Mouse (Mus musculus): ENCODE data around the gene Sptbn1.
"Not testable (repeated sequence)": the region's sequence is repeated elsewhere in the genome, so short reads cannot be mapped to it uniquely, and the experiment has no call there.

Sptbn1 gene

DNA sequence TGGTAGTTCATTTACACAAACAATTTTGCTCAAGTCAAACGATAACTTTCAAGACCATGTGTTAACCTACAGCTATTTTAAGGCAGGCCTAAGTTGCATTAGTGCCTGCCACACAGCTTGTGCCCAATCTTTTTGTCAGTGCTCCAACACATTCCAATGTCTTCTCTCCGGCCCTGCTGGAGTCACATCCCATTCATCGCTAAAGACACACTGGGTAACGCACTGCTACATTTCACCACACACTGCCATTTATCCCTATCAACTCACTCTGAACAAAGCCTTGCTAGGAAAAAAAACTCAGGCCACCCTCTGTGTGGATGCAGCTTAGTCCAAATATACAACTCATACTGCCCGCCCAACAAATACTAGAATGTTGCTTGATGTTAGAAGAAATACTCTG is 11.5 kb downstream of the Sptbn1 start:
- DNase-seq (ENCODE audit: low read depth, low spot score) = no peak

DNA sequence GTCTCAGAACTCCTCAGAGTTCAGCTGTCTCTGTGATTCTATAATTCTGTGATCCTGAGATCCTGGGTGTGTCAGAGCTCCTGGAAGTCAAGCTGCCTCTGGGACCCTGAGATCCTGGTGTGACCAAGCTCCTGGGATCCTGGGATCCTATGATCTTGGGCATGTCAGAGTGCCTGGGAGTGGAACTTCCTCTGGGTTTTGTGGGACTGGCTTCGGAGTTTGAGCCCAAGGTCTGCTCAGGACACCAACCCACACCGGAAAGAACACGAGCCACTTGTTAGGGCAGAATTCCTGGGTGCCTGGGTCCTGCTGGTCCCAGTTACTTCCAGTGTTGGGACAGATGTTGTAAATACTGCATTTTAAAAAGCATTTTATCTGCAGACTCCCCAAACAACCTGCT is 12.8 kb downstream of the Sptbn1 start:
- not testable (repeated sequence) for DNase-seq (ENCODE audit: low read depth, low spot score)

DNA sequence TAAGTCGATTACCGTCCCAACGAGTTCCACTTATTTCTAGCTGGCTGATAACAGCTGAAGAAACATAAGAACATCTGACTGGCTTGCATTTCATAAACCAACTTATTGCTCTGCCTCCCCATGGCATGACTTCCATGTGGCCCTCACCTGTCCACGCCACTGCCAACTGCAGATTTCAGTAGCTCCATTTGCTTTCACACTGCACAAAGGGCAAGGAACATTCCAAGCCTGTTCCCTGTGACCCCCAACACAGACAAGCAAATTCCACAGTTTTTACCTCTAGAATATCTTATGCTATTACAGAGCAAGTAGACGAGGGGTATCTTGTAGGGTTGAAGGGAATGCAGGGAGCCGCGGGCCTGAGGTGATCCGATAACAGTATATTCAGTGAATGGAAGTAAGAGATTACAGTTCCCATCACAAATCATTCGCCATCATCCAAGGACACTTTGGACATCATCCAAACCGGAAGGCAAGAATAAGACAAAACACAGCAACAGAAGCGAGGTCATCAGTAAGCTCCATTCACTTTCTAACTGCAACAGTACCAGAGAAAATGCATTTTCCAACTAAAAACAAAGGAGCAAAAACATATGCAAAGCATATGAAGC is 16.6 kb downstream of the Sptbn1 start:
- DNase-seq (ENCODE audit: low read depth, low spot score) = no peak

DNA sequence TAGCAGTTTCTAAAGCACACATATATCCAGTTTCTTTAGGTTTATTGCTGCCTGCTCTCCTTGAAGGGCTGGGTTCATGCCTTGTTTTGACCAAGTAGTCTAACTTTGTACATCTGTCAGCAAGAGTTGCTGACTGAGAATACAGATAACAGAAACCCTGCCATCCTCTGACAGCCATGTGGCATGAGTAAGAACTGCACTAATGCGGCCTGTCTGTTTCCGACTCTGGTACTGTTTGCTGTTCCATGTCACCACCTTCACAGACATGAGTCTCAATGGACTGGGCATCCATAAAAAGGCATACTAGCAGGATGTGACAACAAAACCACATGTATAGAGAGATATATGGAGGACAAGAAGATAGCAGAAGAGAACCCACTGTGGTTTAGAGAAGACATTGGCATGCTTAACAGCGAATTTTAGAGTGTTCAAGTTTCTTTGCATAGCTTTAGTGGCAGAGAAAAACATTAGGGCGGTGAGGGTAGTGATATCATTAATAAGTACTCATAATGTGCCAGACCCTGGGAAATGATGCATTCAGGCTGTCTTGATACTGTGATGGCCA is 18.4 kb downstream of the Sptbn1 start:
- DNase-seq (ENCODE audit: low read depth, low spot score) = no peak

DNA sequence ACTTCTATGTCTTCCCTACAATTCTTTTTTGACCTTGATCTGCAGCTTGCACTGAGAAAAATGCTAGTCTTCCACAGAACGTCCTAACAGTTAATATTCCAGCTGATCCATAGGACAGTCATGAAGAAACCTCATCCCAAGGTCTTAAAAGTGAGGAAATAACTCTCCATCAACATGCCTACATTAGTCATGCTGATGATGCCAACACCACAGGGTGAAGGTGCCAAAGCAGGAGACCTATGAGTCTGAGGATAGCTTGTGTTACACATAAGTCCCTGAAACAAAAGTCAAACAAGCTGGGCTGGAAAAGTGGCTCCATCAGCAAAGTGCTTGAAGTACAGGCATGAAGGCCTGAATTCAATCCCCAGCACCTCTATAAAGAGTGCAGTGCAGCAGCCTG is 20.9 kb downstream of the Sptbn1 start:
- no peak for DNase-seq (ENCODE audit: low read depth, low spot score)

DNA sequence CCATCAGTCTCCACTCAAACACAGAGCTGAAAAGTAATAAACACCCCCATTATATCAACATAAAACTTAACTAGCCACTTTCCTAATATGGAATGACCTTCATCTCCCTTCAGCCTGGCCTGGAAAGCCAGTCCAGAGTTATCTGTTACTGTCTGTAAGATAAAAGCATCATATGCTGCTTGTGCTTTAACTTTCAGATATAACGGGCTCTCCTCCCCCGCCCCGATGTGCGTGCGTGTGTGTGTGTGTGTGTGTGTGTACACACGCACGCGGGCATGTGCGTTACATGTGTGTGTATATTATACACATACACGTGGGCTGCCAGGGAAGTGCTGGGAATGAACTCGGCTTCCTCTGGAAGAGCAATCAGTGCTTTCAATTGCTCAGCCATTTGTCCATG is 21.8 kb downstream of the Sptbn1 start:
- DNase-seq (ENCODE audit: low read depth, low spot score) = no peak

DNA sequence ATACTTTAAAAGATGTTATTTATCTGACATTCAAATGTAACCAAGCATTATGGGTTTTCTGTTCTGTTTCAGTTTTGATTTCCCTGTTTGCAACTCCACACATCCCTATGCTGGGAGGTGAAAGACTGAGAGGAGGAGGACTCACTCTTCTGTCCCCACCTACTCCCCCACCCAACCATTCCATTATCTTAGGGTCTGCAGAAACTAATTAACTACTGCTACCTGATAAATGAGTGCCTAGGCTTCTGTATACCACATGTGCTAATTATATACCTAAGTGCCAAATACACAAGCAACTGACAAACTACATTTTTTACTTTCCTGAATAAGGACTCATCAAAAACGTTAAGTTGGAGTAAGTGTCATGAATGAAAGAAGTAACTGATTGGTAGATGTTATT is 23.8 kb downstream of the Sptbn1 start:
- no peak for DNase-seq (ENCODE audit: low read depth, low spot score)

DNA sequence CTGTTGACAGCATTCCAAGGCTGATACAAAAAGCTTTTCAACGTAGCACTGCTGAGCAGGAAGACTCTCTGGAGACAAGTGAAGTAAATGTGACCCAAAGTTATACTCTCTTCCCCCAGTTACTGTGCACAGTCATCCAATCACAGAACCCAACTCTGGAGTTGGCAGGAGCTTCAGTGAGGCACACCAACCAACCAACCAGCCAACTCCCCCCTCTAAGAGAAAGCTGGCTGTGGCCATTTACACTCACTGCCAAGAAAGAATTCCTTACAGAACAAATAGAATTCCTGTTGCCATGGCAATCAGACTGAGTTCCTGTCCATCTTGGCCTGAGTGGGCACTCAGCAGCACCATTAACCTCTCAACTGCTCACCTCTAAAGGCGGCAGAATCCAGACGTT is 24.4 kb downstream of the Sptbn1 start:
- no peak for DNase-seq (ENCODE audit: low read depth, low spot score)

DNA sequence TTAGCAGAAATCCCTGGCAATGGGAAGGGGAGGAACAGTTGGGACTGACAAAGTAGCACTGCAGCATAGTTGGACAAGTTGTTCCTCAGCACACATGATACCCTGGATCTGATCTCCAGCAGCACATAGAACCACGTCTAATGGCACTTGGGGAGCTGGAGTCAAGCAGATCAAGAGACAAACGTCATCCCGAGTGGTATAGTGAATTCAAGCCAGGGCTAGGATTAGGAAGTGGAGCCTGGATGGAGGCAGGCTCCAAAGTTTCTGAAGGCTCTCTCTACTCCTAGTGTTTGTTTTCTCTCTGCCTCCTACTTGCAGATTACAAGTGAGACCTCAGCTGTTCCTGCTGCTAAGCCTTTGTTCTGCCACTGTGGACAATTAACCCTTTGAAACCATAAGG is 27.1 kb downstream of the Sptbn1 start:
- DNase-seq (ENCODE audit: low read depth, low spot score) = no peak

DNA sequence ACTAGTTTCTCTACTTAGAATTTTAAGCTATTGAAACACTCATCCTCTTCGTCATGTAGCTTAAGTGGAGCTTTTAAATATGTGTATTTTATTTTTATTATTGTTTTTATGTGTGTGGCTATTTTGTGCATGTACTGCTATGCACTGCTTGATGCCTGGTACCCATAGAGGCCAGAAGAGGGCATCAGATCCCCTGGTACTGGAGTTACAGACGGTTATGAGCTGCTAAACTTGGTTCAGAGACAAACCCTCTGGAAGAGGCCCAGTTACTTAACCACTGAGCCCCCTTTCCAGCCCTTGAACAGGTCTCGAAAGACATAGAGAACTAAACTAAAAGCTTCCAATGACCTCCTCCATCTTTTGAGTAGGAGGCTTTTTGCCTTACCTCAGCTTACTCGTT is 30.0 kb downstream of the Sptbn1 start:
- no peak for DNase-seq (ENCODE audit: low read depth, low spot score)

DNA sequence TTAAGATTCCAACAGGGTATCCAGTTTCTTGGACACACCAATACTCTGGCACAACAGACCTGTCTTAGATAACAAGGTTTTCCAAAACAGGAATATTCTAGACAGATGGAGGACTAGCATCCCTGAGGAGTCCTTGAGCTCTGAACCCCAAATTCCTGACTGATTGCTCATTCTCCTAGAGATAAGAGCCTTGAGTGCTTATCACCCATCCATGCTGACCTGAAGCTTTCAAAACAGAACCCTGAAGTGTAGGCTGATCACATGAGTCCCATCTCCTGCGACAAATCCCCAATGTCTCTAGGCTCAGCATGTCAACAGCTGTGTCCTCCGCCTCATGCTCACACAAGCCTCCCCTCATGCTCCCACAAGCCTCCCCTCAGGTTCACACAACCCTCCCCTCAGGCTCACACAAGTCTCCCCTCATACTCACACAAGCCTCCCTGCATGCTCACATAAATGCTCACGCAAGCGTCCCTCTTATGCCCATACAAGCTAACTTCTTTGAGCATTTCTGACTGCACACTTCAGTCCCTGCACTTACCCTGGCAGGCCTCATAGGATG is 31.2 kb downstream of the Sptbn1 start:
- no peak for DNase-seq (ENCODE audit: low read depth, low spot score)

DNA sequence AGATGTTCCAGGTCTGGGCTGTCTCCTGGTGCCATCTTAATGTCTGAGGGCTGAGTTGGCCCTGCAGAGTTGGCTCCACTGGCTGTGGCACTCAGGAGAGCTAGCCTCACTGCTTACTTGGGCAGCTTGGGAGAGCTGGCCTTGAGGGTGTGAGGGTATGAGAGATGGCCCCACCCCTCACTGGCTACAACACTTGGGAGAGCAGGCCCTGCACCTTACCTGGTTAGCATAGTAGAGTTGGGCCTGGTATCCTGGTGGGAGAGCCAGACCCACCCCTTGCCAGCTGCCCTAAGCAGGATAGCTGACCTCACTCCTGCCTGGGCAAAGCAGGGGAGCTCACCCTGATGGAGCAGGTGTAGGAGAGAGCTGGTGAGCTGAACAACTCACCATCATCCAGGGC is 32.3 kb downstream of the Sptbn1 start:
- DNase-seq (ENCODE audit: low read depth, low spot score) = no peak

DNA sequence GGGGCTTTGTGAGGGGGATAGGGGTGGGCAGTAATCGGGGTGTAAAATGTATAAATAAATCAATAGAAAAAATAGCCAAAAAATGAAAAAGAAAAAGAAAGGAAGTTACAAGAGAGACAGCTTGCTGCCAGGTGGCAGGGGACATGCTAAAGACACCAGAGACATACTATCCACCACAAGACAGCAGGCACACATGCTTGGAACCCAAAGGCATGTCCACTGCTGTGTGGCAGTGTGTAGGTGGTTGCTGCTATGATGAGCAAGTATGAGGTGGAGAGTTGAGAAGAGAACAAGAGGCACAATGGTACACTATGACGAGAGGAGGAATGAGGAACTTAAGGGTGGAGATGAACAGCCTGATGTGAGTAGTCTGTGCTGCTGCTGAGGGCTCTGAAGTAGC is 32.8 kb downstream of the Sptbn1 start:
- no peak for DNase-seq (ENCODE audit: low read depth, low spot score)

DNA sequence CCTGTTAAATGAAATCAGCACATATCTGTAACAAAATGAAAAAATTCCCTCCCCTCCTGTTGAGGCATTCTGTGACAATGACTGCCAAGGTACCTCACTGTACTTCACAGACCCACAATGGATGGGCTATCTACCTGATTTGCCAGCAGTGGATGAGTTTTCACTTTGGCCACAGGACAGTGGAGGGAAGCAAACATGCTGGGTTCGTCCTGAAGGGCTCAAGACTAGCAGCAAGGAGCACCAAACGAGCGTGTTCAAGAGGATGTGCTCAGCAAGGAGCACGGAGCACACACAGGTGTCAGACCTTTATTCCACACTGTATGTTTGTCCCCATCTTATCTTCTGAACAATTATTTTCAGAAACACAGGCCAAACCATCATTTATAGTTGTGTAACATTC is 34.0 kb downstream of the Sptbn1 start:
- no peak for DNase-seq (ENCODE audit: low read depth, low spot score)

DNA sequence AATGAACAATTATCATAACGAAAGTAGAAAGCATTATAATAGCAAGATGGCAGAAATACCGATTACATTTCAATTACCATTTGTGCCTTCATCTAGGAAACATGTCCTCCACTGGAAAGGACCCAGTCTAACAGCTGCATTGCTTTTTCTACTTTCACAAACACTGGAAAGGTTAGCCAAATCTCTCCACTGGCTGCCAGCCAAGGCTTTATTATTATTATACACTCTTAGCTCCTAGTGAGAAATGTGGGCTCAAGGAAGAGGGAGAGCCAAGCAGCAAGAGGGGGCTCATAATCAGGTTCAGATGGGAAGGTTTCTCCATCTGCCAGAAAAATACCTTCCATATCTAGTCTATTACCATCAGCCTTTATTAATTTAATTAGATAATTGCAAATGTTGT is 35.9 kb downstream of the Sptbn1 start:
- no peak for DNase-seq (ENCODE audit: low read depth, low spot score)

DNA sequence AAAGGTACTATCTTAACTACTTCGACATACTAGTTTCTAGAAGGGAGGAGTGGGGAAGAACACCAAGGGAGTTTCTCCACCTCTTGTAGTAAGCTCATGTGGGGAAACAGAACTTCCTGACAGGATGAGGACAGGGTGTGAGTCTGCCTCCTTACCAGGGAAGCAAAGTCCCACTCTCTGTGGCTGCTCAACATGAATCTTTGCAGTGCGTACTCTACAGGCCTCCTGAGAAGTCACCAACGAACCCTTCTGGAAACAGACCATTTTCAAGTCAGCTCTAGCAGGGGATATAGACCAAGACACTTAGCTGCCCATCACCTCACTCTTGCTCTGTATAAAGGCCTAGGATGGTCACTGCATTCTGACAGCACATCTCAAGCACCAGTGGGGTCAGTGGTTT is 36.6 kb downstream of the Sptbn1 start:
- DNase-seq (ENCODE audit: low read depth, low spot score) = no peak

DNA sequence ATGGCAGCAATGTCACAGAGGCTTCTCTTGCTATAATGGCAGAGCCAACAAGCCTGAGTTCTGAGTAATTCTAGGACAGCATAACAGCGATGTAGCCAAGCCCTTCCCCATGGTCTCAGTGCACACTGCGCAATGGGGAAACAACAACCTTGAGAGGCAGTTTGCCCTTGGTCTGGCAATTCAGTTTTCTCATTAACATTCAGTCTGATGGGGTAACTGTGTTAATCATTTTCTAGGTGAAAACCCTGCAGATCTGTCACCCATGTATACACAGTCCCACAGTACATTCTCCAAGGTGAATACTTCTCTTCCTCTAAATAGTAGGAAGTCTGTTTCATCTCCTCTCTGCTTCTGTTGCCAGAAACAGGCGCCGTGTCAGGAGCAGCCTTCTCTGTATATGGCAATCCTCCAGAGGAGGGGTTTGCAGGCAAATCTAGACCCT is 37.6 kb downstream of the Sptbn1 start:
- DNase-seq (ENCODE audit: low read depth, low spot score) = no peak

DNA sequence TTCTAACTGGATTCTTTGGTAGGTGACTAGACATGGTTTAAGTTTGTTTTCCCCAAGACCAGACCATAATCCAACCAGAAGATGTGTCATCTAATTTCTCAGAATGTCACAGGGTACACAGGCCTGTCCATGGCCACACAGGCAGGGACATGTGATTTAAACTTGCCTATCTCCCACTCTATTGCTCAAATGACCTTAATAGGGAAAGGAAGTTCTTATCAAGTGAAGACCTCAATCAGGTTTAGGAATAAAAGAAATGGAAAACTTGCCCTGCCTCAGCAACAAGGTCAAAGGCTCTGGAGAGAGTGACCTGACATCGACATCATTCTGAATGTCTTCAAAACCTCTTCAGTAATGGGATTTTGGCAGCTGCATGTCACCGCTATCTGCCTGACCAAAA is 41.2 kb downstream of the Sptbn1 start:
- DNase-seq (ENCODE audit: low read depth, low spot score) = no peak

DNA sequence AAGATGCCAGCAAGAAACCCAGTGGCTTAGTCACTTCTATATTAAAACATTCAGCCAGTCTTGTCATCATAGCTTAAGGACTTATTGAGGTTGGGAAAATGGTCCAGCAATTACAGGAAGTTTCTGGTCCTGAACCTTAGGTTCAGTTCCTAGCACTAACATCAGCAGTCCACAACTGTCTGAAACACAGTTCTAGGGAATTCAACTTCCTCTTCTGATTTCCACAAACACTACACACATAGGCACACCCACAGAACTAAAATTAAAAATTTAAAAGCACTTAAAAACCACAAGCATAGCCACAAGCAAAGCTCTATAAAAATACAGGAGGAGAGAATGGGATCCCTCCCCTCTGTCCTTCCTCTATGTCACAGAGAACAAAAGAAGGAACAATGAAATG is 43.4 kb downstream of the Sptbn1 start:
- DNase-seq (ENCODE audit: low read depth, low spot score) = no peak

DNA sequence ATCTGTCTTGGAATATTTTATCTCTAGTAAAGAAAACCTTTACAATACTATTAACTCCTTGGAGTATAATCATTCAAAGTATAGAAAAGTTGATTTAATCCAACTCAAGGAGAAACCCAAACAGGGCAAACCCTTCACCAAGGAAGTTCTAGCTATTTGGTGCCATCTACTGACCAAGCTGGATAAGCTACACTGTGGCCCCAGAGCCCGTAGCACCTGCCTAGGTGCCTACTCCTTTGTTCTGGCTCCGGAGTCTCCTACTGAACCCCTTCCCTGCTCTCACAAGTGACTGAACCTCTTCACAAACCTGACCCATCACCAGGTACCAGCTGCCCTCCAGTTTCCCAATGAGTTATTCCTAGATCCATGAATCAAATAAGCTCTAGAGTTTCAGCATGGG is 45.3 kb downstream of the Sptbn1 start:
- DNase-seq (ENCODE audit: low read depth, low spot score) = no peak

DNA sequence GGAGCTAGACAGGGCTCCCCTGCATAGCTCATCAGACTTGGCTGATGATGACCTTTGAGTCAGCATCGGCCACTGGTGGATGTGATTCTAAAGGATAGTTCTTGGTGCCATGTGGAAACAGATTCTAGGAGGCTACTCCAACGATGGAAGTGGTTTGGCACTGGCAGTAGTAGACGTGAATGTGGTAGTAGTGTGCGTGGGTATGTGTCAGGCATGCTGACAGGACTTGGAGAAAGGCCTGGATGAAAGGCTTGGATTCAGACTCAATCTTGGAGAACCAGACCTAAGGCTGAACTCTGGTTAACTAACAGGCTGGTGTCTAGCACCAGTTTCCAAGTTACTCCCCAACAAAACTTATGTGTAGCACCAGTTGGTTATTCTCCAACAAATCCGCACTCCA is 46.9 kb downstream of the Sptbn1 start:
- no peak for DNase-seq (ENCODE audit: low read depth, low spot score)

DNA sequence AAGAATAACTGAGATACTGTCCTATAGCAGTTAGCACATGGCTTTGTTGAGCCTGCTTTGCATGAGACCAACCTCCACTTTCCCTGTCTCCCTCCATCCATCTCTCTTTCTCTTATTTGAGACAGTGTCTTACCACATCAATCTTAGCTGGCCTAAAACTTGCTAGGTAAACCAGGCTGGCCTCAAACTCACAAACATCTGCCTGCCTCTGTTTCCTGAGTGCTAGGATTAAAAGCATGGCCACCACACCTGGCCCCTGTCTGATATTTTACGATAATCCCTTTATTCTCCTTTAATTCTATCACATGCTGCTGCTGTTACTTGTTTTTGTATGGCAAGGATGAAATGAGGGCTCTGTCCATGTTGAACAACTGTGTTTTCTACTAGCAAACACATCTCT is 49.6 kb downstream of the Sptbn1 start:
- DNase-seq (ENCODE audit: low read depth, low spot score) = no peak

DNA sequence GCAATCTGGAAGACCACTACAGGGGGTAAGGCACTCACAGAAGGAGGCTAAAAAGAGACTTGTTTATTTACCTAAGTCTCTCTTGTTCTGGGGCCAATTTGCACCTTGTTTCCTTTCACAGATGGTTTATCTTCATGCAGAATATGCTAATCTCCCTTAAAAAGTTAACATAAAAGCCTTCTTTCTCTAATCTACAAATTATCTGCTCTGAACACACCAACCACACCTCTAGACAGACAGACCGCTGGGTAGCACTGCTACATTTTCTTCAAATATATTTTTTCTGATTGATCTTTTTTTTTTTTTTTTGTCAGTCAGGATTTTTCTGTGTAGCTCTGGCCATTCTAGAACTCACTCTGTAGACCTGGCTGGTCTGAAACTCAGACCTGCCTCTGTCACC is 50.5 kb downstream of the Sptbn1 start:
- DNase-seq (ENCODE audit: low read depth, low spot score) = no peak

Measured in retina, adult 2 months (tissue).